Mouse (Mus musculus) forebrain, embryonic 12.5 days (tissue): ENCODE results near the gene AW209491. TPM values are rescaled to one million over a fixed set of nuclear protein-coding genes. Genes with fewer than 3 reads are reported as not detected.

Source experiments
- ATAC-seq: fragments of 200-750 bp; cut with Nextera tagmentation; 2 replicates; pipeline ENCODE4 v1.8.0; 2017; ENCODE audit warnings: moderate TSS enrichment; ENCODE audit not compliant: low FRiP score
- H3K27ac ChIP-seq: fragments of 300-500 bp; sonication (generic); 2 replicates; pipeline ENCODE4 v1.5.1; 2016; ENCODE audit warnings: mild to moderate bottlenecking
- H3K27me3 ChIP-seq: fragments of 300-500 bp; sonication (generic); 2 replicates; pipeline ENCODE4 v1.6.1; 2016; ENCODE audit warnings: mild to moderate bottlenecking
- H3K36me3 ChIP-seq: fragments of 300-500 bp; sonication (generic); replicated peaks from 2 replicates; pipeline ENCODE4 v1.6.1; 2016; ENCODE audit warnings: mild to moderate bottlenecking
- H3K4me1 ChIP-seq: fragments of 300-500 bp; sonication (generic); 2 replicates; pipeline ENCODE4 v1.6.1; 2016
- H3K4me2 ChIP-seq: fragments of 300-500 bp; sonication (generic); 2 replicates; pipeline ENCODE4 v1.6.1; 2016; ENCODE audit warnings: mild to moderate bottlenecking, moderate library complexity
- H3K4me3 ChIP-seq: fragments of 300-500 bp; sonication (generic); replicated peaks from 2 replicates; pipeline ENCODE4 v1.5.1; 2016; ENCODE audit warnings: mild to moderate bottlenecking
- H3K9ac ChIP-seq: fragments of 300-500 bp; sonication (generic); 2 replicates; pipeline ENCODE4 v1.6.1; 2016; ENCODE audit warnings: mild to moderate bottlenecking
- H3K9me3 ChIP-seq: fragments of 300-500 bp; sonication (generic); 2 replicates; pipeline ENCODE4 v1.6.1; 2016
- WGBS: fragments of 180-500 bp; shearing (Covaris S2); methylation state at CpG from one replicate; pipeline ENCODE4 v1.1.7; 2016; 5-methylcytosine and 5-hydroxymethylcytosine counted together
- polyA plus RNA-seq: library from polyadenylated mRNA; unstranded; fragments of >200 nt; fragmentation: Nextera tagmentation; extraction: Ambion mirVana; gene quantifications from 2 replicates; pipeline ENCODE4 v1.2.1, GENCODE M21; 2016

The AW209491 gene
- polyA plus RNA-seq: 30.8 and 33.9 TPM in 2 replicates

GRCm38 (mm10) chr13:14629726-14630641 lies at the start of gene AW209491:
TSS of gene AW209491 (plus strand) at chr13:14630154.
- ATAC-seq: peak; percentile 96
- peak within 1 kb of the TSS; percentile 50; the same call in 1 of the 2 replicates for H3K27ac ChIP-seq
- H3K36me3 ChIP-seq: peaks cover 19% of the 10 kb centered on the region

GRCm38 (mm10) chr13:14580392-14580791 lies 49.6 kb upstream of the AW209491 start:
- H3K4me2 ChIP-seq: no peak overlapping the region
- 83% methylated on average over 3 of the region's 3 CpGs for WGBS
- no peak overlapping the region for H3K9ac ChIP-seq
- no peaks in the 10 kb centered on the region for H3K9me3 ChIP-seq
- H3K27ac ChIP-seq: no peak overlapping the region
- ATAC-seq: no peak
- H3K27me3 ChIP-seq: no peaks in the 10 kb centered on the region
- no peaks in the 10 kb centered on the region for H3K36me3 ChIP-seq
- H3K4me3 ChIP-seq: no peak overlapping the region
- no peaks in the 10 kb centered on the region for H3K4me1 ChIP-seq

More at GRCm38 (mm10) chr13:14629726-14630641, at the start of gene AW209491:
- Histone ChIP-seq H3K4me2 (peak within 1 kb of the TSS; percentile 68), H3K9ac (peak within 1 kb of the TSS; percentile 75), H3K4me1 (peaks cover 9% of the 10 kb centered on the region; the same call in 1 of the 2 replicates), H3K27me3 (no peaks in the 10 kb centered on the region), H3K4me3 (peak within 1 kb of the TSS; percentile 63), H3K9me3 (no peaks in the 10 kb centered on the region)
- 2% methylated on average over 29 of the region's 29 CpGs for WGBS

- no peak for ATAC-seq
- H3K4me3 ChIP-seq: no peak overlapping the region
- H3K9ac ChIP-seq: no peak overlapping the region
- H3K4me1 ChIP-seq: no peaks in the 10 kb centered on the region
- H3K27ac ChIP-seq: no peak overlapping the region
- no peaks in the 10 kb centered on the region for H3K36me3 ChIP-seq
- 92% methylated on average over 2 of the region's 2 CpGs for WGBS
- no peak overlapping the region for H3K4me2 ChIP-seq
- no peaks in the 10 kb centered on the region for H3K27me3 ChIP-seq
- H3K9me3 ChIP-seq: no peaks in the 10 kb centered on the region
Observed at GRCm38 (mm10) chr13:14602744-14603143, 27.2 kb upstream of the AW209491 start.

GRCm38 (mm10) chr13:14607616-14608015 lies 22.3 kb upstream of the AW209491 start:
- H3K9ac ChIP-seq: no peak overlapping the region
- no peak overlapping the region for H3K27ac ChIP-seq
- no peak for ATAC-seq
- H3K27me3 ChIP-seq: no peaks in the 10 kb centered on the region
- H3K36me3 ChIP-seq: peaks cover 7% of the 10 kb centered on the region
- no peaks in the 10 kb centered on the region for H3K9me3 ChIP-seq
- no peak overlapping the region for H3K4me2 ChIP-seq
- peaks cover 11% of the 10 kb centered on the region; the same call in 1 of the 2 replicates for H3K4me1 ChIP-seq
- H3K4me3 ChIP-seq: no peak overlapping the region

GRCm38 (mm10) chr13:14612463-14612862 lies 17.5 kb upstream of the AW209491 start:
- ATAC-seq: peak; percentile 76
- no peaks in the 10 kb centered on the region for H3K9me3 ChIP-seq
- H3K27me3 ChIP-seq: no peaks in the 10 kb centered on the region
- peak overlapping the region; percentile 73 for H3K9ac ChIP-seq
- peaks cover 17% of the 10 kb centered on the region for H3K36me3 ChIP-seq
- no peak overlapping the region for H3K27ac ChIP-seq
- H3K4me1 ChIP-seq: peaks cover 19% of the 10 kb centered on the region
- WGBS: 9% methylated on average over 10 of the region's 10 CpGs
- peak overlapping the region; percentile 56 for H3K4me2 ChIP-seq
- H3K4me3 ChIP-seq: peak overlapping the region; percentile 80

DNA sequence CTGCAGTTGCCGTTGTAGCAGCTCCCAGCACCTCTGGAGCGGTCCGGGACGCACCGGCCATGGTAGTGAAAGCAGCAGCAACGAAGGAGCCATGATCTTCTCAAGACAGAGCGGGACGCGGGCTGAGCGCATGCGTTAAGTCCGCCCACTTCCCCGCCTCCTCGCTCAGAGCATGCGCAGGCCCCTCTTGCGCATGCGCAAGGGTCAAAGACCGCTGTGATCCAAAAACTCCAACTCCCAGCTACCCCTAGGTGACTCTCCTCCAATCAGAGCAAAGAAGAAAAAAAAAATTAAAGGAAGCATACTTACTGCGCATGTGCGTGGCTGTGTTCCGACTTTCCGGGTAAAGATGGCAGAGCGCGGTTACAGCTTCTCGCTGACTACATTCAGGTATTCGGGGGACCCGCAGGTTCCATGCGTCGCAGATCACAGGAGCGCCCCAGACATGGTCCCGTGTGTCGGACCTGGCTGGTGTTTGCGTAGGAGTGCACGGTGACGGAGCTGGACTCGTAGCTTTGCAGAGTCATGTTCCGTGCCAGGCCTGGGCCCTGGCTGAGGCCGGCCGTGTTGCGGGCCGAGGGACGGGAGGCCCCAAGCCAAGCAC lies 16.9 kb upstream of the AW209491 start, which contains the start of the genes Mrpl32 and Psma2:
Gene Mrpl32, minus strand, starts transcription at position 240 of the 604 bp plus-strand sequence.
Gene Psma2, plus strand, starts transcription at position 315 of the 604 bp plus-strand sequence.
- ATAC-seq: peak; percentile 97
- WGBS: under 1% methylated on average over 42 of the region's 42 CpGs
- no peaks in the 10 kb centered on the region for H3K27me3 ChIP-seq
- peaks cover 23% of the 10 kb centered on the region for H3K36me3 ChIP-seq
- H3K27ac ChIP-seq: no peak within 1 kb of the TSS
- H3K4me3 ChIP-seq: peak within 1 kb of the TSS; percentile 80
- H3K9me3 ChIP-seq: no peaks in the 10 kb centered on the region
- peak within 1 kb of the TSS; percentile 70 for H3K4me2 ChIP-seq
- H3K4me1 ChIP-seq: peaks cover 19% of the 10 kb centered on the region
- H3K9ac ChIP-seq: peak within 1 kb of the TSS; percentile 84

DNA sequence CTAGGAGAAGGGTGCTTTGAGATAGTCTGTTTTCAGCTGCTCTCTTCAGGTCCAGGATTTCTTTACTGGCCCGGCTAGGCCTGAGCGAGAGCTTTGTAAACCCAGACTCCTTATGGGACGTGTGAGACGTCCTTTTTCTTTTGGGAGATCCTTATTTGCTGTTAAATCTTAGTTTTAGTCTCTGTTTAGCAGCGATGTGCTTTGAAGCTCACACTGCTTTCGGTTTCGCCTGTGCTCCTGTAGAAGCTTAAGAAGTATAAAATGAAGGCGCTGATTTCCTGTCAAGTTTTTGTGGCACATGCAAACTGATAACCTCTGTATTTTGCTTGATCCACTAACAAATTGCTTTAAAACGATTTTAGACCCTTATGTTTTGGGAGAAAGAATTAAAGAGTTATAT lies 16.4 kb upstream of the AW209491 start:
- H3K9ac ChIP-seq: peak overlapping the region; percentile 84
- no peaks in the 10 kb centered on the region for H3K9me3 ChIP-seq
- H3K27me3 ChIP-seq: no peaks in the 10 kb centered on the region
- peaks cover 25% of the 10 kb centered on the region for H3K36me3 ChIP-seq
- ATAC-seq: no peak
- no peak overlapping the region for H3K27ac ChIP-seq
- peak overlapping the region; percentile 80 for H3K4me3 ChIP-seq
- WGBS: 2% methylated on average over 9 of the region's 9 CpGs
- peak overlapping the region; percentile 70 for H3K4me2 ChIP-seq
- H3K4me1 ChIP-seq: peaks cover 19% of the 10 kb centered on the region

DNA sequence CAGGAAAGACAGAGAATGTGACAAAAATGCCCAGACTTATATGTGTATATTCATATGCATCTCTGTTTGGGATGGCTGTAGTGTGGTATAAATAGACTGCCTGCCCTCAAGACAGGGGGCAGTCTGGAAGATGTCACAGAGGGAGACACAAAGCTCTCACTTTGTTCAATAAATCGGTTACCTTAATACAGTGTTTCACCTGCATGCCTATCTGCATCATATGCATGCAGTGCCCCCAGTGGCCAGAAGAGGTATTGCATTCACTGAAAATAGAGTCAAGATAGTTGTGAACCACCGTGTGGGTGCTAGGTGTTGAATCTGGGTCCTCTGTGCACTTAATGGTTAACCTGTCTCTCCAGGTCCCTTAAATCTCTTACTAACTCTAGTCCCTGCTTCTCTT lies 11.2 kb upstream of the AW209491 start:
- H3K36me3 ChIP-seq: peaks cover 50% of the 10 kb centered on the region
- no peak overlapping the region for H3K4me3 ChIP-seq

GRCm38 (mm10) chr13:14639998-14640397 lies 10.0 kb downstream of the AW209491 start:
- Histone ChIP-seq H3K27me3 (no peaks in the 10 kb centered on the region), H3K9ac (no peak overlapping the region), H3K4me2 (no peak overlapping the region), H3K4me1 (no peaks in the 10 kb centered on the region; the same call in 1 of the 2 replicates), H3K36me3 (peaks cover 25% of the 10 kb centered on the region), H3K9me3 (no peaks in the 10 kb centered on the region), H3K4me3 (no peak overlapping the region), H3K27ac (no peak overlapping the region)
- WGBS: 66% methylated on average over 1 of the region's 1 CpGs
- no peak for ATAC-seq

More for the DNA sequence above, 11.2 kb upstream of the AW209491 start:
- Histone ChIP-seq H3K27me3 (no peaks in the 10 kb centered on the region), H3K9ac (no peak overlapping the region), H3K4me2 (no peak overlapping the region), H3K4me1 (peaks cover 7% of the 10 kb centered on the region), H3K9me3 (no peaks in the 10 kb centered on the region), H3K27ac (no peak overlapping the region)
- ATAC-seq: 0 out of 2 replicates have a peak, but pooled peaks have one; percentile 65
- WGBS: 50% methylated on average over 2 of the region's 2 CpGs

- H3K36me3 ChIP-seq: no peaks in the 10 kb centered on the region
- ATAC-seq: no peak
- 15% methylated on average over 1 of the region's 1 CpGs for WGBS
- no peak overlapping the region for H3K27ac ChIP-seq
- H3K4me1 ChIP-seq: no peaks in the 10 kb centered on the region; the same call in 1 of the 2 replicates
- no peaks in the 10 kb centered on the region for H3K27me3 ChIP-seq
- no peak overlapping the region for H3K4me2 ChIP-seq
- H3K4me3 ChIP-seq: no peak overlapping the region
- peaks cover 3% of the 10 kb centered on the region; the same call in 1 of the 2 replicates for H3K9me3 ChIP-seq
- no peak overlapping the region for H3K9ac ChIP-seq
Observed at GRCm38 (mm10) chr13:14649301-14649700, 19.3 kb downstream of the AW209491 start.

- Histone ChIP-seq H3K27ac (no peak overlapping the region), H3K9me3 (no peaks in the 10 kb centered on the region), H3K4me2 (no peak overlapping the region), H3K36me3 (no peaks in the 10 kb centered on the region), H3K27me3 (no peaks in the 10 kb centered on the region), H3K9ac (no peak overlapping the region), H3K4me3 (no peak overlapping the region), H3K4me1 (no peaks in the 10 kb centered on the region)
- WGBS: 88% methylated on average over 4 of the region's 4 CpGs
- ATAC-seq: no peak
Observed at GRCm38 (mm10) chr13:14667107-14667506, 37.2 kb downstream of the AW209491 start.

- ATAC-seq: 0 out of 2 replicates have a peak, but pooled peaks have one; percentile 41
- H3K27me3 ChIP-seq: no peaks in the 10 kb centered on the region
- H3K4me1 ChIP-seq: no peaks in the 10 kb centered on the region
- no peaks in the 10 kb centered on the region for H3K36me3 ChIP-seq
- no peak overlapping the region for H3K9ac ChIP-seq
- H3K4me3 ChIP-seq: no peak overlapping the region
- no peaks in the 10 kb centered on the region for H3K9me3 ChIP-seq
- H3K27ac ChIP-seq: no peak overlapping the region
- no peak overlapping the region for H3K4me2 ChIP-seq
- WGBS: 24% methylated on average over 2 of the region's 2 CpGs
Observed at GRCm38 (mm10) chr13:14670342-14670741, 40.4 kb downstream of the AW209491 start.
